Mouse (Mus musculus) brain, embryonic 14.5 days (tissue): Measurements from ENCODE around the gene Ush2a.

Experiments
- CTCF ChIP-seq: fragments of 200-500 bp; IDR thresholded peaks from 2 replicates; pipeline ENCODE4 v1.5.1; 2012; ENCODE audit warnings: inconsistent platforms, mild to moderate bottlenecking, moderate library complexity, borderline replicate concordance; ENCODE audit not compliant: insufficient read depth, insufficient read length; ENCODE audit errors: extremely low read depth
- POLR2A ChIP-seq: fragments of 200-500 bp; IDR thresholded peaks from 2 replicates; pipeline ENCODE4 v1.6.1; 2012; ENCODE audit warnings: mild to moderate bottlenecking, inconsistent platforms, borderline replicate concordance; ENCODE audit not compliant: poor library complexity, insufficient read depth, insufficient read length, severe bottlenecking; ENCODE audit errors: extremely low read depth

- TF ChIP-seq CTCF (no peak), POLR2A (no peak)
Observed at GRCm38 (mm10) chr1:188599134-188599533, 337.3 kb downstream of the Ush2a start.
